Mouse (Mus musculus): ENCODE results near the gene Fam178b.

Fam178b gene

GRCm38 (mm10) chr1:36524058-36524457 lies 158.9 kb downstream of the Fam178b start:
- no peak for DNase-seq (ENCODE audit: low spot score in 2 of 2)

- no peak for DNase-seq (ENCODE audit: low spot score in 2 of 2)
Observed at GRCm38 (mm10) chr1:36523332-36524013, 159.5 kb downstream of the Fam178b start.

GRCm38 (mm10) chr1:36522210-36522609 lies 160.8 kb downstream of the Fam178b start:
- DNase-seq (ENCODE audit: low spot score in 2 of 2), result no peak

GRCm38 (mm10) chr1:36519626-36520025 lies 163.4 kb downstream of the Fam178b start:
- no peak for DNase-seq (ENCODE audit: low spot score in 2 of 2)

GRCm38 (mm10) chr1:36518259-36518658 lies 164.7 kb downstream of the Fam178b start:
- DNase-seq (ENCODE audit: low spot score in 2 of 2), result no peak

GRCm38 (mm10) chr1:36513718-36514117 lies 169.3 kb downstream of the Fam178b start:
- no peak for DNase-seq (ENCODE audit: low spot score in 2 of 2)

GRCm38 (mm10) chr1:36513310-36513709 lies 169.7 kb downstream of the Fam178b start:
- no peak for DNase-seq (ENCODE audit: low spot score in 2 of 2)

- DNase-seq (ENCODE audit: low spot score in 2 of 2), result no peak
Observed at GRCm38 (mm10) chr1:36512966-36513280, 170.1 kb downstream of the Fam178b start.

All from urinary bladder, adult 18-20 months (tissue).